Mouse (Mus musculus) spleen, adult 2 months (tissue): ENCODE measurements around the gene Gm20388.

Experiments
- CTCF ChIP-seq: fragments of 200-500 bp; IDR thresholded peaks from 2 replicates; pipeline ENCODE4 v1.5.1; 2011; ENCODE audit warnings: mild to moderate bottlenecking, inconsistent platforms; ENCODE audit not compliant: insufficient read depth, insufficient read length, insufficient replicate concordance; ENCODE audit errors: extremely low read depth
- POLR2A ChIP-seq: fragments of 200-500 bp; IDR thresholded peaks from 2 replicates; pipeline ENCODE4 v1.6.1; 2011; ENCODE audit warnings: low read depth, low read length, inconsistent platforms

DNA sequence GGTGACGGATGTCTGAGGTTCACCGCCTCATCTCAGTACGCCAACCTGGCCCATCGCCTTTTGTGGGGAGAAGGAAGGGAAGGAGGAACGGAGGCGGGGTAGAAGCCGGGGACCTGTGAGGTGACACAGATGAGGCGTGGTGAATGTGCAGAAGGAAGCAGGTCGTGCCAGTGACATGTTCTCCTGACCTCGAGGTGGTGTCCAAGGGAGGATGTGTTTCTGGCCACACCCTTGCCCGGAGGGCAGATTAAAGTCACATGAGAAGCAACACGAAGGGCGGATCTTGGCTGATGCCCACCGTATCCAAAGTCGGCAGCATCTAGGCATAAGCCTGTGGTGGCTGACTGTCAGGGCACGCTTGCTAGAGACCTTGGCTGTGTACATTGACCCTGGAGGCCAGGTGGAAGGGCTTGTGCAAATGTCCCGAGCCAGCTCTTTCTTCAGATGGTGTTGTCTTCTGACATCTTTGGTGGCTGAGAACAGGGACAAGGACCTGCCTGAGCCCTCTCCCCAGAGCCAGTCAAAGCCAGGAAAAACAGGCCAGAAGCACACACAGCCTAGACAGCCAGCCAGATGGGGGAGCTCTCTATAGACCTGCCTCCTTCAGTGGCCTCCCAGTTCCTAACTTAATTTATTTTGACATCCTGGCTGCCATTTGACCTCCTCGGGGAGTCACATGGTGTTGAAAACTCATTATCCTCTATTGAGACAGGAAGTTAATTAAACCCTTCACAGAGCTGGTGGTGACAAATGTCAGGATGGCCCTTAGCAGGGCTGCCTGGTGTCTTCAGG is 2366.8 kb downstream of the Gm20388 start:
- TF ChIP-seq POLR2A (no peak), CTCF (no peak)
